Mouse (Mus musculus) urinary bladder, postnatal 36 days (tissue): ENCODE measurements at regions not wholly inside any gene's neighbourhood (a gene's known extent, or its start where the extent isn't known, plus 50 kb on each side); places are given as distances from the start of the nearest gene placed in this dataset.
"Not testable (repeated sequence)": the region's sequence is repeated elsewhere in the genome, so short reads cannot be mapped to it uniquely, and the experiment has no call there.

Source experiments
- DNase-seq, 2 experiments: peaks; one replicate each; pipeline ENCODE4 v3.0.0; 2022; ENCODE audit warnings: low spot score in 2 of 2, mixed read lengths in 1 of 2

- no peak for DNase-seq
Observed at GRCm38 (mm10) chr4:131160135-131160534, 215.9 kb downstream of the Matn1 start.

GRCm38 (mm10) chr4:131161501-131161900 lies 217.3 kb downstream of the Matn1 start:
- no peak for DNase-seq

GRCm38 (mm10) chr4:131163782-131164315 lies 219.7 kb downstream of the Matn1 start:
- DNase-seq, result no peak

- no peak for DNase-seq
Observed at GRCm38 (mm10) chr4:131166574-131167270, 222.5 kb downstream of the Matn1 start.

- no peak for DNase-seq
Observed at GRCm38 (mm10) chr4:131167921-131168320, 223.7 kb downstream of the Matn1 start.

- DNase-seq, result no peak
Observed at GRCm38 (mm10) chr4:131173783-131174460, 229.7 kb downstream of the Matn1 start.

GRCm38 (mm10) chr4:131176701-131177100 lies 232.5 kb downstream of the Matn1 start:
- no peak for DNase-seq

- no peak for DNase-seq
Observed at GRCm38 (mm10) chr4:131177889-131178288, 233.7 kb downstream of the Matn1 start.

- DNase-seq, result not testable (repeated sequence)
Observed at GRCm38 (mm10) chr4:131178642-131179041, 234.5 kb downstream of the Matn1 start.

- no peak for DNase-seq
Observed at GRCm38 (mm10) chr4:131188066-131188465, 243.9 kb downstream of the Matn1 start.

GRCm38 (mm10) chr4:131191106-131191880 lies 247.1 kb downstream of the Matn1 start:
- DNase-seq, result no peak

- no peak for DNase-seq
Observed at GRCm38 (mm10) chr4:131193900-131194419, 249.8 kb downstream of the Matn1 start.

- no peak for DNase-seq
Observed at GRCm38 (mm10) chr4:131196147-131196546, 252.0 kb downstream of the Matn1 start.

- DNase-seq, result no peak
Observed at GRCm38 (mm10) chr4:131203721-131204120, 259.5 kb downstream of the Matn1 start.

GRCm38 (mm10) chr4:131204722-131205121 lies 260.5 kb downstream of the Matn1 start:
- DNase-seq, result no peak

GRCm38 (mm10) chr4:131205127-131205526 lies 260.9 kb downstream of the Matn1 start:
- no peak for DNase-seq

GRCm38 (mm10) chr4:131205685-131206084 lies 261.5 kb downstream of the Matn1 start:
- no peak for DNase-seq

GRCm38 (mm10) chr4:131206181-131206885 lies 262.1 kb downstream of the Matn1 start:
- DNase-seq, result no peak

- DNase-seq, result no peak
Observed at GRCm38 (mm10) chr4:131206886-131207200, 262.7 kb downstream of the Matn1 start.

- DNase-seq, result no peak
Observed at GRCm38 (mm10) chr4:131207249-131207648, 263.1 kb downstream of the Matn1 start.

GRCm38 (mm10) chr4:131208166-131208565 lies 264.0 kb downstream of the Matn1 start:
- no peak for DNase-seq

- no peak for DNase-seq
Observed at GRCm38 (mm10) chr4:131208637-131209036, 264.5 kb downstream of the Matn1 start.
